Mouse (Mus musculus): Measurements from ENCODE around the gene Chst11. TPM values are rescaled to one million over a fixed set of nuclear protein-coding genes. Genes with fewer than 3 reads are reported as not detected.

The Chst11 gene
- polyA plus RNA-seq, 1 experiment: 12.6 TPM

- Histone ChIP-seq H3K4me1 (ENCODE audit: control insufficient read depth, insufficient read depth, low read length) (0 out of 2 replicates have a peak, but pooled peaks cover 2% of the 10 kb centered on the region), H3K4me3 (replicated peaks; ENCODE audit: extremely low read depth, low read depth, low read length) (no peak overlapping the region)
- 88% methylated on average over 1 of the region's 1 CpGs for WGBS
- no peak for TF ChIP-seq CTCF (IDR thresholded peaks at IDR 0.05; ENCODE audit: insufficient read depth, low read length)
- TF ChIP-seq POLR2A (IDR thresholded peaks at IDR 0.05; ENCODE audit: borderline replicate concordance, extremely low read depth, low read depth, low read length): no peak
- no peak for DNase-seq
Measured at GRCm38 (mm10) chr10:83131884-83132283, 146.6 kb downstream of the Chst11 start.

DNA sequence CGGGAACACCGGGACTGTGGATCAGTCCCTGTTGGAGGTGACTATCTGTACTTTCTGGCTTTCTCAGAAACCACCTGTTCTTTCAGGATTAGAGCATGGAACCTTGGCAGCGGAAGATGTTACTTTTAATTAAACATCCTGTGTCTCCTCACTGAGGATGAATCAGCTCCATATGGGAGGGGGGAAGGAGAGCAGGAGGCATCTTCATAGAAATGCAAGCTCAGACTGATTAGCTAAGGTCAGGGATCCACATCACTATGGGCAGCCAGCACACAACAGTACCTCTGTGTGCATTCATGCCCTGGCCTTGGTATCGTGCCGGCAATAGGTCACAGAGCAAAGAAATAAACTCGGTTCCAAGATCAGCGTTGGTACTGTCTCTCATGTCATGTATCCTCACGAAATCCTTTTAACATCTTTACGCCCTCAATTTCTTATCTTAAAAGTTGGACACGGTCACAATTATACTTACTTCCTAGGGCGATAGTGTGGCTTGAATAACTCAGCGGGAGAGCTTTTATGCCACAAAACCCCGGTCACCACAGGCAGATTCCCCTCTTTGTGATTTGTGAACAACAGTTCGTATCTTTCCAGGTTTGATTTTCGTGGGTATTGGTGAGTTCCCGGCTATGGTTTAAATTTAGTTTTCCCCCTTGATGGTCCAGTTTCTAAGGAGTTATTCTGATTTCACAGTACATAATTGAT lies 148.7 kb downstream of the Chst11 start:
- Histone ChIP-seq H3K4me3 (replicated peaks; ENCODE audit: extremely low read depth, low read depth, low read length) (no peak overlapping the region), H3K4me1 (ENCODE audit: control insufficient read depth, insufficient read depth, low read length) (0 out of 2 replicates have a peak, but pooled peaks cover 2% of the 10 kb centered on the region)
- no peak for DNase-seq
- 65% methylated on average over 16 of the region's 16 CpGs for WGBS
- TF ChIP-seq POLR2A (IDR thresholded peaks at IDR 0.05; ENCODE audit: borderline replicate concordance, extremely low read depth, low read depth, low read length): no peak
- TF ChIP-seq CTCF (IDR thresholded peaks at IDR 0.05; ENCODE audit: insufficient read depth, low read length): no peak

GRCm38 (mm10) chr10:83134896-83135295 lies 149.6 kb downstream of the Chst11 start:
- no peak overlapping the region for H3K4me3 ChIP-seq (replicated peaks; ENCODE audit: extremely low read depth, low read depth, low read length)
- WGBS: 63% methylated on average over 10 of the region's 10 CpGs
- H3K4me1 ChIP-seq (ENCODE audit: control insufficient read depth, insufficient read depth, low read length): 0 out of 2 replicates have a peak, but pooled peaks cover 2% of the 10 kb centered on the region
- DNase-seq: no peak
- TF ChIP-seq POLR2A (IDR thresholded peaks at IDR 0.05; ENCODE audit: borderline replicate concordance, extremely low read depth, low read depth, low read length) (no peak), CTCF (IDR thresholded peaks at IDR 0.05; ENCODE audit: insufficient read depth, low read length) (no peak)

DNA sequence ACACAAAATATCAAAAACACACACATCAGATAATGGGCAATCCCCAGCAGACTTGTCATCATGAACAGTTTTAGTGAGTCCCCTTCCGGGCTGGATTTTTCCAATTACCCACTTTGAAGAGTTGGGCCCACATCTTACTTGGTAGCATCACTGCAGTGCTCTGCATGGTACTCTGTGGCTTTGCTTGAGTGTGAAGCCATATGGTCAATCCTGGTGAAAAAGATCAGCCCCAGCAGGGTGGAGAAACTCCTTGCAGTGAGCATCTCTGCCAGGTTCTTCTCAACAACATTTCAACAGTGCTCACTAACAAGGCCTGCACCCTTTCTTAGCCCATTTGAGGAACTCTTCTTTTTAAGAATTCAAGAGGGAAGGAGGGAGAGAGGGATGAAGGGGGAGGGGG lies 150.7 kb downstream of the Chst11 start:
- Histone ChIP-seq H3K4me1 (ENCODE audit: control insufficient read depth, insufficient read depth, low read length) (0 out of 2 replicates have a peak, but pooled peaks cover 2% of the 10 kb centered on the region), H3K4me3 (replicated peaks; ENCODE audit: extremely low read depth, low read depth, low read length) (no peak overlapping the region)
- WGBS: 83% methylated on average over 1 of the region's 1 CpGs
- TF ChIP-seq POLR2A (IDR thresholded peaks at IDR 0.05; ENCODE audit: borderline replicate concordance, extremely low read depth, low read depth, low read length): no peak
- no peak for TF ChIP-seq CTCF (IDR thresholded peaks at IDR 0.05; ENCODE audit: insufficient read depth, low read length)
- DNase-seq: no peak

DNA sequence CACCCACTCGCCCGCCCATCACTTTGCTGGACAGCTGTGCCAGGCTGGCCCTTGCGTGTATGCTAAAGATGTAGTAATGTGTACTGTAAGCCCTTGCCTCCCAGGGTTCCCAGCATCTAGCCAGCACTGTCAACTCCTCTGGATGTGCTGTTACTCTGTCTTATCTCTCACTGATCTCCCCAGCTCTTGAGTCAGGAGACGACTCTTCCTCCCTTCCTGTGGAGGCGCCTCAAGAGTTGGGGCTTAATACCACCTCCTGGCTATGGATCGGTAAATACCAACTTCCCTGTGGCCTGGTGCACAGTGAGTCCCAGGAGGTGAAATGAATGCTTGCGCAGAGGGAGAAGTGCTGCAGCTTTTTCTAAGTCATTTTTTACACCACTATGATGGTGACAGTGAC lies 151.8 kb downstream of the Chst11 start:
- no peak for DNase-seq
- 72% methylated on average over 7 of the region's 7 CpGs for WGBS
- Histone ChIP-seq H3K4me3 (replicated peaks; ENCODE audit: extremely low read depth, low read depth, low read length) (no peak overlapping the region), H3K4me1 (ENCODE audit: control insufficient read depth, insufficient read depth, low read length) (0 out of 2 replicates have a peak, but pooled peaks cover 2% of the 10 kb centered on the region)
- TF ChIP-seq POLR2A (IDR thresholded peaks at IDR 0.05; ENCODE audit: borderline replicate concordance, extremely low read depth, low read depth, low read length): no peak

- TF ChIP-seq CTCF (IDR thresholded peaks at IDR 0.05; ENCODE audit: insufficient read depth, low read length) (no peak), POLR2A (IDR thresholded peaks at IDR 0.05; ENCODE audit: borderline replicate concordance, extremely low read depth, low read depth, low read length) (no peak)
- 92% methylated on average over 7 of the region's 7 CpGs for WGBS
Measured at GRCm38 (mm10) chr10:83139276-83139675, 154.0 kb downstream of the Chst11 start.

DNA sequence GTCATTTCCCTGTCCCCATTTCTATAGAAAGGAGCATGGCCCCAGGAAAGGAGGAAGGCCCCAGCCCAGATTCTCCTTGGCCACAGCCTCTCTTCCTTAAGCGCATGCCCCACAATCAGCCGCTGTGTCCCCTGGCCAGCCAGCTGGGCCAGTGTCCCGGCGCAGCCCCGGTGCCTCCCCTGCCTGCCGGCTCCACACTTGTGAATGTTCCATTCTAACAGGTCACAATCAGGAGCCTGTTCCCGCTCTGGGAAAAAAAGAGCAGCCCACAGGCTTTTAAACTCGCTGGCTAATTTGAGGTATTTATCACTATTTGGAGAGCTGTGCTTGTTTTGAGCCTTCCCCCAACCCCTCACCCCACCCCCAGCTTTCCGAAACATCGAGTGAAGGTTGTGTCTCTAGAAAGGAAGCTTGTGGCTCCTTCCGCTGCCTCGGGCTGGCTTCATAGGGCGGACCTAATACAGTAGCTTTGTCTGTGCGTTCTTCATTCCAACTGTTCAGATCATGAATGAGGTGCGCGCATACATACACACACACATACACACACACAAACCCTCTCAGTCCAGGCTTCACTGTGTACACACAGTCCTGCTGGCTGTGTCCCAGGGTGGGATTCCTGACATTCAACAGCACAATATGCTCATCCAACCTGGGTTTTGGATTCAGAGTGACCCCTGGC lies 155.1 kb downstream of the Chst11 start:
- TF ChIP-seq POLR2A (IDR thresholded peaks at IDR 0.05; ENCODE audit: borderline replicate concordance, extremely low read depth, low read depth, low read length) (no peak), CTCF (IDR thresholded peaks at IDR 0.05; ENCODE audit: insufficient read depth, low read length) (no peak)
- Histone ChIP-seq H3K4me3 (replicated peaks; ENCODE audit: extremely low read depth, low read depth, low read length) (no peak overlapping the region), H3K4me1 (ENCODE audit: control insufficient read depth, insufficient read depth, low read length) (peaks cover 2% of the 10 kb centered on the region; the same call in 1 of the 2 replicates)
- DNase-seq: no peak
- WGBS: 61% methylated on average over 16 of the region's 16 CpGs

More at GRCm38 (mm10) chr10:83139276-83139675, 154.0 kb downstream of the Chst11 start:
- no peak for DNase-seq
- Histone ChIP-seq H3K4me3 (replicated peaks; ENCODE audit: extremely low read depth, low read depth, low read length) (no peak overlapping the region), H3K4me1 (ENCODE audit: control insufficient read depth, insufficient read depth, low read length) (peaks cover 2% of the 10 kb centered on the region; the same call in 1 of the 2 replicates)

DNA sequence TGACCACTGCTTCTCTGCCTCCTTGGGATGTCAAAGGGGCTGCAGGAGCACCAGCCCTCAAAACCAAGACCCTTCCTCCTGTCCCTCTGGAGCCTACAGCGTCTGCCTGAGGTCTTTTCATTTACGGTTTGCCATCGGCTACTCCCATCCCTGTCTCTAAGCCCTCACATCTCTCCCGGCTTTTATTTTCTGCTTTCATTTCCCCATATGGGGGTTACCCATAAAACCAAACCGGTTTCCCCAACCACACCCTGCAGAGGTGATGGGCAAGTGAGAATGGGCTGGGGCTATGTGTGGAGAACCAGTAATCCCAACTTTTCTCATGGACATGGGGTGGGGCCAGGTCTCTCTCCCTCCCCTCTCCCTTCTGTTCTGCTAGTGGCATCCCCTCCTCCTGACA lies 156.1 kb downstream of the Chst11 start:
- Histone ChIP-seq H3K4me3 (replicated peaks; ENCODE audit: extremely low read depth, low read depth, low read length) (no peak overlapping the region), H3K4me1 (ENCODE audit: control insufficient read depth, insufficient read depth, low read length) (peaks cover 2% of the 10 kb centered on the region; the same call in 1 of the 2 replicates)
- DNase-seq: no peak
- TF ChIP-seq POLR2A (IDR thresholded peaks at IDR 0.05; ENCODE audit: borderline replicate concordance, extremely low read depth, low read depth, low read length) (no peak), CTCF (IDR thresholded peaks at IDR 0.05; ENCODE audit: insufficient read depth, low read length) (no peak)
- WGBS: 82% methylated on average over 5 of the region's 5 CpGs

GRCm38 (mm10) chr10:83143049-83143448 lies 157.8 kb downstream of the Chst11 start:
- 65% methylated on average over 10 of the region's 10 CpGs for WGBS
- H3K4me3 ChIP-seq (replicated peaks; ENCODE audit: extremely low read depth, low read depth, low read length): no peak overlapping the region
- peaks cover 2% of the 10 kb centered on the region; the same call in 1 of the 2 replicates for H3K4me1 ChIP-seq (ENCODE audit: control insufficient read depth, insufficient read depth, low read length)
- DNase-seq: no peak
- TF ChIP-seq CTCF (IDR thresholded peaks at IDR 0.05; ENCODE audit: insufficient read depth, low read length): no peak
- no peak for TF ChIP-seq POLR2A (IDR thresholded peaks at IDR 0.05; ENCODE audit: borderline replicate concordance, extremely low read depth, low read depth, low read length)
